Mouse (Mus musculus) embryo, embryonic 10 days (tissue): Measurements from ENCODE around the gene Asxl1.

ENCODE experiments used
- DNase-seq: peaks from one replicate; pipeline ENCODE4 v3.0.0-alpha.2; 2015; ENCODE audit warnings: low spot score

The Asxl1 gene

DNA sequence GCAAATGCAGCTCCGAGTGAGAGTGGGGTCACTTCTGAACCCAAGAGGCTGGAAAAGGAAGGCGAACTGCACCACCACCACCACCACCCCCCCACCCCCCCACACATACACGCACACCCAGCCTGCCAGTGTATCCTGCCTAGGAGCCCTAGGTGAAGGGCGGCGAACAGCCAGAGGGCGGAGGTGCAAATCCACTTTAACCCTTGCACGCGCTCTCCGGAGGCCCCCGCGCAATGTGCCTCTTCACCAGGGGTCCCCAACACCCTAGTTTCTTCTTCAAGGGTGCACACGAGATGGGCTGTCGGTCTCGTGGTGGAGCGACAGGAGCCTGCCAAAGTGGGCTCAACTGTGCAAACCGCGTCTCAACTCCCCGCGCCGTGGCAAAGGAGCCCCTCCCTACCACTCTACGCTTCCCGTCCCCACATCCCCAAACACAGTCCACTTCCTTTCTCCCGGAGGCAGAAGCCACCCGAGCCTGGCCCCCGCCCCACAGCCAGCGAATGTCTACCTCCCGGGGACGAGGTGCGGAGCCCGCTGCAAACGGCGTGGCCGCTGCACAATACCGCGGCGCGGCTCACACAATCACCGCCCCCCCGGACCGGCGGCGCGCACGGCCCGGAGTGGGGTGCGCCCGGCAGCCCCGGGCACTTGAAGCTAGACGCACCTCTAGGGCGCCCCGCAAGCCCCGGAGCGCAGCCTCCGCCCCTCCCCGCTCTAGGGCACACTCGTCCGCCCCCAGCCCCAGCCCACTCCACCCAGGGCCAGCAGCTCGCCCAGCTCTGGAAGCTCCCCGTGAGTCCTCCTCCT, 98.0 kb downstream of the Asxl1 start:
- DNase-seq: peak; percentile 44

DNA sequence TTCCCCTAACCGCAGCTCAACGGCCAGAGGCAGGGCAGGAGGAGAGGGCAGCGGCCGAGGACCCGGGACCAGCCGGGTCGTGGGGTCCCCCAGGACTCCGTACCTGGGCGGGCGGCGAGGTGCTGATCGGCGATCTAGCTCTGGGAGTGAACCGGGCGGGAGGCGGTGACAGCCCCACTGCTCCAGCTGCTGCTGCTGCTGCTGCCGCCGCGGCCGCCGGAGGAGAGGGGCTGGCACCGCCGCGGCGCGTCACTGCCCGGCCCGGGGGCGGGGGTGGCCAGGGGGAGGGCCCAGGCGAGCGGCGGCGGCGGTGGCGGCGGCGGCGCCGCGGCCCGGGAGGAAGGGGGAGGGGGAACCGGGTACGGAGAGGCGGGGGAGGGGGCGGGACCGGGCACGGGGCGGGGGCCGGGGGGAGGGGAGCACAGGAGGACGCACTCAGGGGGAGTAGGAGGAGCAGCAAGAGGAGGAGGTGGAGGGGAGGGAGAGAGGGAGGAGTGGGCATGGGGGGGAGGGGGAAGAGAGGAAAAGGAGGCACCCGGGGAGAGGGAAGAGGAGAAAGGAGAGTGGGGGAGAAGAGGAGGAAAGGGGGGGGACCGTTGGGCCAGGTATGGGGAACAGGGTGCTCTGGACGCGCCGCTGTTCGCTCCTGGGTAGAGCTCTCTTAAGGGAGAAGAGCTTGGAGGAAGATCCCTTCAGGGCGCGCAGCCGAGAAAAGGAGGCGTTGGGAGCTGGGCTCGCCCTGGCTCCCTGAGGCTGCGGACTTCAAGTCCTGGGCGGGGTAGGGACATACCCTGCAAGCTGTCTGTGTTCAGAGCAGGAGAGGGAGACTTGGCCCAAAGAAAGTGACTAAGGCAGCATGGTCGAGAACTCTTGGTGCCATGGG, 98.9 kb downstream of the Asxl1 start:
- DNase-seq: peak; percentile 79

- DNase-seq: peak; percentile 52
Observed at GRCm38 (mm10) chr2:153445137-153446016, 99.7 kb downstream of the Asxl1 start.

DNA sequence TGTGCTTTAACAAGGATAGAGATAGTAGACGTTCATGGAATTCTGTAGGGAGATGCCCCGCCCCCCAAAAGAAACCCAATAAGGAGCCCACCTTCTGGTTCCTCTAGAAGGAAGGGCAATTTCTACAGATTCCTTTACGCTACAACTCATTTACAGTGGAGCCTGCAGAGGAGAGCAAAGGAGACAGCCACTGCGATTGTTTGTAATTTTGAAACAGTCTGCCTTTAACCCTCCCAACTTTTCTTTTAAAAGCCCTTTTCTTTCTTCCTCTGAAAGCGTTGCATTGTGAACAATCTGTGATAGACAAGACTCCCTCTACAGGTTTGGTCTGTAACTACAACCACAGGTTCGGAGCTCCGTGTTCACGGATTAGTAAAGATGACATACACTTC, 100.4 kb downstream of the Asxl1 start:
- DNase-seq: peak; percentile 87

GRCm38 (mm10) chr2:153446476-153446875, 100.8 kb downstream of the Asxl1 start:
- DNase-seq: peak; percentile 73

DNA sequence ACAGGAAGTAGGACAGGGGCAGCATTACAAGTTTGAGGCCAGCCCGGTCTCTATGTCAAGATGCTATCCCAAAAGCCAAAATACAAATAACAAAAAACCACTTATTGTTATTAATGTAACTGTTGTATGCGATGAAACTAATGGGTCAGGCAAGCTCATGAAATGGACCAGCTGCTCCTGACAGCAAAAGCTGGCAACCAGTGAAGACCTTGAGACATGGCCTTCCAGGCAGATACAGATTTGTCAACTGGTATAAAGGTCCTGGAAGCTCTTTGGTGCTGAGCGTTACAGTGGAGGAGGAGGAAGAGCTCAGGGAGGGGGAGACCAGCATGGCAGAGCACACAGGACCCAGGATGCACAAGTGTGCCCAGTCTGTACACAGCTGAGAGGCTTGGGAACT, 102.1 kb downstream of the Asxl1 start:
- no peak for DNase-seq

DNA sequence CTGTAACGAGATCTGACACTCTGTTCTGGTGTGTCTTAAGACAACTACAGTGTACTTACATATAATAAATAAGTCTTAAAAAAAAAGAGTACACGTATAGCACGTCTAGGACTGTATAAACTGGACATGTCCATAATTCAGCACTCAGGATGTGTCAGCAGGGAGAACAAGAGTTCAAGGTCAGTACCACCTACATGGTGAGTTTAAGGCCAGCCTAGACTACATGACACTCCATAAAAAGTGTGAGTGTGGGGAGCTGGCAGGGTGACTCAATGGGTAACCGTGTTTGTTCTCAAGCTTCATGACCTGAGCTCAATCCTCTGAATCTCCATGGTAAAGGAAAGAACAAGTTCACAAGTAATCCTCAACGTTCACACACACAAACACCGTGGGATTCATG, 102.9 kb downstream of the Asxl1 start:
- DNase-seq: no peak
